Mouse (Mus musculus) kidney, adult 9 months (tissue): ENCODE results near the gene Aak1.

Experiments used
- DNase-seq: peaks from one replicate; pipeline ENCODE4 v3.0.0; 2022

Gene Aak1

GRCm38 (mm10) chr6:86973956-86974355, 124.6 kb downstream of the Aak1 start:
- no peak for DNase-seq

DNA sequence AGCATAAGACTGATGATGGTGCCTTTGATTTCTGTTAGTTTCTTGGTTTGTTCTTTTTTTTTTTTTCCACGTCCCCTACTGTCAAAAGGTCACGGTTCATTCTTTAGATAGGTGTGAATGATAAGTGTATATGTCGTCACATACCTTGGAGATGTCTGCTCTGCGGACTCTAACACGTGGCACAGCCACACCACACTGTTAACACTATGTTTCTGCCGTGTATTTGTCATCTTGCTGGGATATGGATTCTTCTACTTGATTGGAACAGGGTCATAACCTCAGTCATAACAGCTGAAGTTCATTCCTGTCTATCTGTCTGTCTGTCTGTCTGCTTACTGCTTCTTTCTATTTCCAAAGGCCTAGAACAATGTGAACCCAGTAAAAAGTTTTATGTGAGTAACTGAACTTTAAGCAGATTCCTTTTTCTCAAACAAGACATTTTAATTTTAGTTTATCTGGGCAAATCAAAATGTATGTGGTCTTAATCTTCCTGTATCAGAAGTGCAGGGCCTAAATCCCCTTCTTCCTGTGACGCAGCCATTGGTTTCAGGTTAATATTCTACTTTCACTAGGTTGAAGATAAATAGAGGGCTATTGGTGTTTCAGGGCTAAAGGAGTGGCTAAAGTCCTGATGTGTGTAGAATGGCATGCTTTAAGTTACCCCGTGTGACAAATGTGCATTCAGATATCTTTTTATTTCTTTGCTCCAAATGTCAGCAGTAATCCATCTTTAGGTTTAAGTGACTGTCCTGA, 129.0 kb downstream of the Aak1 start:
- peak; percentile 43 for DNase-seq

DNA sequence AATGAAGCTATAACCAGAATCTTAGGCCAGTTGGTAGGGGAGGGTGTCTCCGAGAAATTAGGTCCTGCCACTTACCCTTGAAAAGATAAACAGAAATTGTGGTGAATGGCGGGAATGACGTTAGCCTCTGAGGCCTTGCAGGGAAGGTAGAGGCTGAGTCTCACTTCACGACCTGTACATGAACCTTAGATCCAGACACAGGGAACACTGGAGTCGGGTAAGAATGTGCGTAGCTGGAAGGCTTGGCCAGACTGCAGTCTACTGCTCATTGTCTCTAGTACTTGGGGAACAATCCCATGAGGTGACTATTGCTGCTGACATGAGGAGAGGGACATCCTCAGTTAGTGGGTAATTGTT, 129.6 kb downstream of the Aak1 start:
- DNase-seq = no peak

DNA sequence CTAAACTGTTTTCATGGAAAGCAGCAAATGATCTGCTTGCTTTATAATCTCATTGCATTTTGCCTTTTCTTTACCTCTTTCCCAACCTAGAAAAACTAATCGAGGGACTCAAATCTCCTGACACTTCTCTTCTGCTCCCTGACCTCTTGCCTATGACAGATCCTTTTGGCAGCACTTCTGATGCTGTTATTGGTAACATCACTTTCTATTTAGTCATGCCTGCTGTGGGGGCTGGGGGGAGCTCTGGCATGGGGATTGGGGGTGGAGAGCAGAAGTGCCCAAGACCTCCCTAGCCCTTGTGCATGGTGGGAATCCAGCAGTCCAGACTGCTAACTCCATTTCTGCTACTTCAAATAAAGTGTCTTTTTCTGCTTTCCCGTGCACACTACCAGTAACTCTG, 131.9 kb downstream of the Aak1 start:
- no peak for DNase-seq

DNA sequence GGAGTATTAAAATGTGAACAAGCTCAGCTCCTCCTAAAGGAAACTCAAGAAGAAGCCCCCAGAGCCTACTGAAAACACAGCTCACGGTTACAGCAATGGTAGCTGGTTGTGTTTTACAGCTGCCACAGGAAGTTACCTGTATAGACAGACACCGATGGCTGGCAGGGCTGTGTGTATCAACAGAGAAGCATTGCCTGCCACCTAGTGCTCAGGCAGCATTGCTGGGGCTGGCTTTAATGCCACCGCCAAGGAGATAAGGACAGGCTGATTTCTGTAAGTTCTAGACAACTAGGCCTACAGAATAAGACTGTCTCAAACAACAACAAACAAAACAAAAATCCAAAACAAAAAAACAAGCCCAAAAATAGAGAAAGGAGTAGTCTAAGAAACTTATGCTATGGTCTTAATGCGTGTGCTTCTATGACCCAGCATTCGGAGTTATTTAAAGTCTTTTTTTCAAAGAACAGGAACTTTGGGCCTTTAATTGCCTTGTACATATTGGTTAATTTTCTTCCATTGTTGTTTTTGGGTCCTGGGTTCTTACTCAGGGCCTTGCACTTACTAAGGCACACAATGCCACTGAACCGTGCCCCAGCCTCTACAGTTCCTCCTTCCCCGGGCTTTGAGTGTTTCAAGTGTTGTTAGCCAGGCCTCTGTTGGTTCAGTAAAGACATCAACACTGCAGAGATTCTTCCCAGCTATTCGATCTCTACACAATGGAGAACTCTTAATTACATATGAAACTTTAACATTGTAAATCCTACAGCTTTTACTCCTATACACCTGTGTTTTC, 136.2 kb downstream of the Aak1 start:
- DNase-seq = peak; percentile 53

GRCm38 (mm10) chr6:86989576-86989975, 140.3 kb downstream of the Aak1 start:
- peak; percentile 52 for DNase-seq

GRCm38 (mm10) chr6:86991041-86991440, 141.7 kb downstream of the Aak1 start:
- DNase-seq = no peak

GRCm38 (mm10) chr6:86992349-86992748, 143.0 kb downstream of the Aak1 start:
- no peak for DNase-seq

DNA sequence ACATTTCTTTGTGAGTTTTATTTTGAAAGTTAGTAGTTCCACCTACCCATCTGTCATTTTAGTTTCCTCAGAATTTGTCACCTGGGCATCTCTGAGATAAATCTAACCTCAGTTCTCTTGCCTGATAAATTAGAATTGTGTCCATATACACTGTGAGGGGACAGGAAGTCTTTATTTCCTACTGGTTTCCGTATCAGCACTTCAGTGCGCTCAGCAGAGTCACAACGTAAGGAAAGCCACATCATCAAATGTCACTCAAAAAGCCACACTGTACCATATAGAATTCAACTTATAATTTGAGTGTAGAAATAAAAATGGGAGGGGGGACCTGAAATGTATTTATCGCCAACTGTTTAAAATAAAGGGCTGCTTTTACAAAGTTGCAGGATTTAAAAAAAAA, 144.9 kb downstream of the Aak1 start:
- DNase-seq = no peak

DNA sequence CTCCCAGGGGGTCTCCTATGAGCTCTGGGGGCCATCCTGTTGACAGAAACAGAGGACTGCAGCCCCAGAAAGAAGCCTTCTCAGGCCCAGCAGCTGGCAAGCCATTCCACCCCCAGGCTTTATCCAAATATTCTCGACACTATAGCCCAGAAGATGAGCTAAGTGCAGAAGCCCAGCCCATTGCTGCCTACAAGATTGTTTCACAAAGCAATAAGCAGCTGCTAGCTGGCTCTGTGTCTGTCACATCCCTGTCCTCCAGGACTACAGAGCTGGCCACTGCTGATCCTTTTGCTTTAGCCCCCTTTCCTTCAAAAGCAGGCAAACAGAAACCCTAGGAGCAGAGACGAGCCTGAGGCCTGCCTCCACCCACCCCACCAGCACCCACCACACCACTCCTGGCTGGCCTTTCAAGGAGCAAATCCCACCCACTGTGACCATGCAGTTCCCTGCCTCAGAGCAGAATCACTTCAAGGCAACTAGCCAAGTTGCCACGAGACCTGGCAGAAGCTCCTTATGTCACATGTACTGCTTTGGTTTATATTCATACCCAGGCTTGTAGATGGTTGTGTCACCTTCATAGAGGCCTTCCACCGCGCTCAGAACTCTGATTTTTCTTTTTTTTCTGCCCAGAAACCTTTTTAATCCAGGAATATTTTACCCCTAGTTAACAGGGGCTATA, 147.5 kb downstream of the Aak1 start:
- peak; percentile 57 for DNase-seq

GRCm38 (mm10) chr6:86997360-86997759, 148.0 kb downstream of the Aak1 start:
- no peak for DNase-seq

DNA sequence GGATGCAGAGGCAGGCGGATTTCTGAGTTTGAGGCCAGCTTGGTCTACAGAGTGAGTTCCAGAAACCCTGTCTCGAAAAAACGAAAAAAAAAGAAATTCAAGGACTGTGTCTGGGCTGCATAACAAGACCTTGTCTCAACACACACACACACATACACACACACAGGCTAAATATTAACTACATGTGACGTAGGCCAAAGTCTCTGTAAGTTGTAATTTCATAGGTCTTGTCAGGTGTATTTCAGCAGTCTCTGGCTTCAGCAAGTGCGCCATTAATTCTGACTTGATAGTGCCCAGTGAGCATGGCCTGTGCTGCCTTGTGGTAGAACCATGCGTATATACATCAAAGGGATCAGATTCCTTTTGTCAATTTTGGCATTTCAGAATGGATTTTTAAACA, 152.7 kb downstream of the Aak1 start:
- DNase-seq = peak; percentile 64

GRCm38 (mm10) chr6:87002521-87003055, 153.3 kb downstream of the Aak1 start:
- peak; percentile 93 for DNase-seq

DNA sequence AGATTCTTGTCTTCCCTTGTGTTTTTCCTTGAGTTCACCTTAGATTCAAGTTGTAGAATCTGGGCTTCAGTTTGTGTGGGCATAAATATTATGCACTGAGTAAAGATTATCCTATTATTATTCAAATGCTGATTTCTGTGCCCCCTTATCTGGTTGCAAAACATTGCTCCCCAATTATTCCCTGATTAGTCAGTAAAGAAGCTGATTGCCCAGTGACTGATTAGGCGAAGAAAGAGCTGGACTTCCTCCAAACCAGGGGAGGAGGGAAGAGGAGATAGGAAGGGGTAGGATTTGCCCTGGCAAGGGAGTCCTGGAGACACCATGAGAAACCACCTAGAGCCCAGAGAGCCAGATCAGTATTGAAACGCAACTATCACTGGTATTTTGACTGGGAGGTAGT, 154.8 kb downstream of the Aak1 start:
- no peak for DNase-seq

DNA sequence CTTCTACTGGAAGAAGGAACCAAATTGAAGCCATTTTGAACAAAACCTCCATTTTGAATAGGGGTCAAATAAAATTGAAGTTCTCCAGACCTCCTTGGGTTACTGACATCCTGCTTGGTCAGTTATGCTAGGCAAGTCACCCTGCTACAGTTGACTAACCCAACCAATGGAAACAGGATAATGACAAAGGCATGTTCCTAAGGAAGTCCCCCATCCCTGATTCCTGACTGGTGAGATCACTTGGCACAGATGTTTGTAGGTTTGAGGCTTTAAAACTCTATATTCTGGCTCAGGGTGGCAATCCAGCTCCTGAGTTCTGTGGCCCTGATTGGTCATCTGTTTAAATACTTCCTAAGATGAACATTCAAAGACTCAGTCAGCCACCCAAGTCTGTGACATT, 156.3 kb downstream of the Aak1 start:
- no peak for DNase-seq

GRCm38 (mm10) chr6:87008887-87009286, 159.6 kb downstream of the Aak1 start, which contains the start of gene Nfu1:
TSS of gene Nfu1 (plus strand) at chr6:87009236.
- DNase-seq = no peak

DNA sequence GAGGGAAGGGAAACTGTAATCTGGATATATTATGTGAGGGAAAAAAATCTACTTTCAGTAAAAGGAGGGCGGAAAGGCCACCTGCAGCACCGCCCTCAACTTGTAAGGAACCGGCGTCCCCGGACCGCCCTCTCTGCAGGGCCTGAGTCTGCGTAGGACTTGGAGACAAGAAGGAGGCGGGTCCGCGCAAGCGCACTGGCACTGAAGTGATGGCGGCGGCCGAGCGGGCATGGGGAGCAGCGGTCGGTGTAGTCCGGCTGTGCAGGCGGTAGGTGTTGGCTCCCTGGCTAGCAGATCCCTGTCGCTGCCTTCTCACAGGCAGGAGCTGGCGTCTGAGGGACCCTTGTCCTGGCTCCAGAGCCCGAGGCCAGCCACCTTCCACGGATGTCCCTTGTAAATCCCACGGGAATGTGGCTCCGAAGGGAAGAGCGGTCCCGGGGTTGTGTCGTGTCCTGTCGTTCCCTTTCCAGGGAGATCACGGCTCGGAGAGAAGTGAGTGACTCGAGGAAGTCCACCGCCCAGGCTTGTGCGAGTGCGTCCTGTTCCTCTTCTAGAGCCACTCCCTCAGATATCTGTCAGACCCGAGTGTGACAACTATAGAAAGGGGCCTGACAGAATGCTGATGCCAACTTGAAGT, 160.5 kb downstream of the Aak1 start:
- DNase-seq = peak; percentile 96

GRCm38 (mm10) chr6:87016916-87017315, 167.6 kb downstream of the Aak1 start:
- peak; percentile 70 for DNase-seq

GRCm38 (mm10) chr6:87018874-87019273, 169.6 kb downstream of the Aak1 start:
- DNase-seq = no peak

GRCm38 (mm10) chr6:87021791-87022190, 172.5 kb downstream of the Aak1 start:
- DNase-seq = no peak

- DNase-seq = no peak
These were observed 177.7 kb downstream of the Aak1 start for GRCm38 (mm10) chr6:87026980-87027379.

GRCm38 (mm10) chr6:87028881-87029280, 179.6 kb downstream of the Aak1 start:
- DNase-seq = no peak

GRCm38 (mm10) chr6:87031310-87031709, 182.0 kb downstream of the Aak1 start:
- peak; percentile 90 for DNase-seq
